Mouse (Mus musculus) 3134 (cell line): Measurements from ENCODE around the gene Vmn2r17.

Source experiments
- DNase-seq: peaks from one replicate; pipeline ENCODE4 v3.0.0-alpha.2; 2011; ENCODE audit warnings: low spot score; ENCODE audit not compliant: insufficient read length; ENCODE audit errors: extremely low read depth

The Vmn2r17 gene

DNA sequence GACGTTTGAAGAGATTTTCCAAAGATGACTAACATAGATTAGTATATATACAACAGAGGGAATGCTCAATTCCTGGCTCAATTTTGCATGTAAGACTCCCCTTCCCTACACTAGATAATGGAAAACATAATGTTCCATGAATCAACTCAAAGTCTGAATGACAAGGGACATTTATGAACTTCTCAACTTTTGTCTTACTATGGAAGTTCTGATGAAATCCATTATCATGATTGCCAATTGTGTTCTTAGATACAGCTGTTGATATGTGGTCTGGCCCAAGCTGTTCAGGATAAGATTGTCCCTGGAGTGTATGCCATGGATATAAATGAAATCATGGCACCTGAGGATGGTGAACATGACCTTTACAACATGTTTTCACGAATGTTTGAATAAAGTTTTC lies at the start of gene Vmn2r17:
Gene Vmn2r17, plus strand, starts transcription at position 301 of the 400 bp plus-strand sequence.
- no peak for DNase-seq

DNA sequence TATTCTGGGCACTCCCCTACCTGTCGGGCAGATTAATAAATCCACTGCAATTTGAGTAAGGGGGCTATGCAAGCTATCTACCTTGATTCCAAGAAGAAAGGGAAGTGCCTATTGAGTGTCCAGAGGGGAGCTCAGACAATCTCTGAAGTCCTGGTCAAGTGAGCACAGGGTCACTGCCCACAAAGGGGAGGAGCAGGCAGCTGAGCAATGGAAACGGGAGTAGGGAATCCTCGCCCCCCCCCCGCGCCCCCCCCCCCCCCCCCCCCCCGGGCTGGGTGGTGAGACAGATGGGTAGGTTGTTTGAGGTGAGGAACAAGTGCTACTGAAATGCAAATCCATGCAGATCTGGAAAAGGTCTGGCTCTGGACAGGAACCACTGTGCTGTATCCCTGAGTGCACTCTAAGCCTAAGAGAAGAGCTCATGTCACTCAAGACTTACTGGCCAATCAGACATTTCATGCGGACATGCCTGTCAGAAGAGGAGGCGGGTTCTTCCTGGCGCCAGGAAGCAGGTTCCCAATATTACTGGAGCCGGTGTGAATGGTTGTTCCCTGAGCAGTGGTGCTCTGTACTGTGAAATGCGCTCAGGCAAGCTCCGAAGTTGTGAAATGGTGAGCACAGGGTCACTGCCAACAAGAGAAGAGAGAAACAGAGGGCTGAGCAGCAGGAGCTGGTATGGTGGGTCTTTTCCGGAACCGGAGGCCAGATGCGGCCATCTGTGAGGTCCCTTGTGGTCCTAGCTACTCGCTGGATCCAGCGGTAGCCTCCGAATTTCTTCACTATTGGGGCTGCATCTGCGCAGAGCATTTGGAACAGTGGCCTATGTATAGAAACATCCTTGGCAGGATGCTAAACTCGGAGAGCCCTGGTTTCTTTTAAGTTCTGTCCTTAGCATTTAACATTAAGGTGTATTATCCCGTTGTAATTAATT lies 47.4 kb downstream of the Vmn2r17 start:
- peak; percentile 56 for DNase-seq

DNA sequence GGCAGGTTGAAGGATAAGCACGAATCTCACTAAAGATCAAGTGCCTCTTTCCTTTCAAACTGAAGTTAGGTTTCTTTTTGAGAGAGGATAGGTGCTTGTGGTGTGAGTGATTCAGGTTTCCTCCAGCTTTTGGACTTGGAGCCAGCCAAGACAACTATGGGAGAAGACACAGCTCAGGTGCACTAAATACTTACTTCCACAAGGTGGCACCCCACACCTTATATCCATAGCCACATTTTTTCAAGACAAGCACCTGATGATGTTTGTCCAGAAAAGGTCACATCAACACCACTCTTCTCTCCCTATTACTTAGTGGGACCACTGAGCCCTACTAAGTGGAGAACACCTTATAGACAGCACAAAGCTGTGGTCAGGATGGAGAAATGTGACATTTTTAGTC lies 87.2 kb downstream of the Vmn2r17 start:
- DNase-seq: no peak
